In genomic region chr3:109124091-109124490, GRCm38 (mm10) we compare ENCODE assay signal across 9 mouse cellular contexts. TPM values are rescaled to one million over a fixed set of nuclear protein-coding genes. Genes with fewer than 3 reads are reported as not detected.
DNase-seq lines count a peak whose midpoint lies in the region; ATAC-seq lines count a peak whose summit lies in the region.
"Had no signal": no experiment of that assay in that cellular context is flagged by ENCODE, and none has a peak within 500 bp of the region (broad histone marks: within the 10 kb centered on the region; RNA-seq: fewer than 3 reads in every experiment).

No protein-coding gene starts in this region.

- WGBS in midbrain, embryonic 10.5 days, result 74% methylated on average over 4 of the region's 4 CpGs
- 61% methylated on average over 4 of the region's 4 CpGs for WGBS in midbrain, embryonic 16.5 days
- 59% methylated on average over 4 of the region's 4 CpGs for WGBS in forebrain, embryonic 11.5 days
- 35% methylated on average over 4 of the region's 4 CpGs for WGBS in limb, embryonic 12.5 days
- WGBS in stomach, embryonic 16.5 days, result 29% methylated on average over 4 of the region's 4 CpGs

- H3K4me2 ChIP-seq in midbrain, embryonic 16.5 days (ENCODE audit: low read length), result no peak overlapping the region; the same call in 1 of the 2 replicates
- H3K4me2 ChIP-seq in forebrain, embryonic 11.5 days (ENCODE audit: low read depth, low read length, severe bottlenecking), result peak overlapping the region; percentile 83; the same call in 1 of the 2 replicates
- H3K4me2 ChIP-seq in limb, embryonic 12.5 days, result peak overlapping the region; percentile 67
- H3K4me2 ChIP-seq in stomach, embryonic 16.5 days (ENCODE audit: low read depth, low read length), result peak overlapping the region; percentile 70

- H3K36me3 ChIP-seq in midbrain, embryonic 10.5 days, result peaks cover 13% of the 10 kb centered on the region
- no peaks in the 10 kb centered on the region; the same call in 1 of the 2 replicates for H3K36me3 ChIP-seq in midbrain, embryonic 16.5 days (ENCODE audit: control insufficient read depth, insufficient read depth, low read length)
- no peaks in the 10 kb centered on the region for H3K36me3 ChIP-seq in forebrain, embryonic 11.5 days (ENCODE audit: control insufficient read depth, insufficient read depth, low read length)
- peaks cover 15% of the 10 kb centered on the region; the same call in 1 of the 2 replicates for H3K36me3 ChIP-seq in limb, embryonic 12.5 days
- no peaks in the 10 kb centered on the region for H3K36me3 ChIP-seq in stomach, embryonic 16.5 days (ENCODE audit: control insufficient read depth, insufficient read depth, low read length)

- no peak for ATAC-seq in midbrain, embryonic 16.5 days
- no peak for ATAC-seq in forebrain, embryonic 11.5 days (replicated peaks; ENCODE audit: low FRiP score)
- no peak for ATAC-seq in limb, embryonic 12.5 days (ENCODE audit: insufficient number of reproducible peaks, insufficient read depth, low FRiP score, low TSS enrichment, low read depth)
- no peak for ATAC-seq in stomach, embryonic 16.5 days (ENCODE audit: insufficient read depth, low FRiP score)

- no peak overlapping the region for H3K9ac ChIP-seq in midbrain, embryonic 16.5 days (ENCODE audit: low read depth, low read length)
- no peak overlapping the region; the same call in 1 of the 2 replicates for H3K9ac ChIP-seq in forebrain, embryonic 11.5 days (ENCODE audit: low read length)
- H3K9ac ChIP-seq in limb, embryonic 12.5 days (replicated peaks), result peak overlapping the region; percentile 94; the same call in 1 of the 2 replicates
- H3K9ac ChIP-seq in stomach, embryonic 16.5 days (ENCODE audit: low read length), result peak overlapping the region; percentile 91; the same call in 1 of the 2 replicates

- no peaks in the 10 kb centered on the region for H3K9me3 ChIP-seq in midbrain, embryonic 10.5 days (replicated peaks)
- H3K9me3 ChIP-seq in midbrain, embryonic 16.5 days (replicated peaks; ENCODE audit: control insufficient read depth, low read length, poor library complexity, severe bottlenecking), result 0 out of 2 replicates have a peak, but pooled peaks cover 2% of the 10 kb centered on the region
- no peaks in the 10 kb centered on the region for H3K9me3 ChIP-seq in forebrain, embryonic 11.5 days (ENCODE audit: control insufficient read depth, low read length)
- no peaks in the 10 kb centered on the region for H3K9me3 ChIP-seq in limb, embryonic 12.5 days
- H3K9me3 ChIP-seq in stomach, embryonic 16.5 days (replicated peaks; ENCODE audit: control insufficient read depth, low read length), result no peaks in the 10 kb centered on the region

- no peak for DNase-seq in midbrain, embryonic 10.5 days (ENCODE audit: low spot score)
- no peak for DNase-seq in forebrain, embryonic 11.5 days (ENCODE audit: low spot score)
- DNase-seq in cerebellum, adult 8-10 months, result no peak
- no peak for DNase-seq in thymus, postnatal 14 days
- DNase-seq in right cerebral cortex, postnatal 4 days, result no peak

- peaks cover 14% of the 10 kb centered on the region; the same call in 1 of the 2 replicates for H3K27me3 ChIP-seq in midbrain, embryonic 10.5 days (ENCODE audit: low read depth, poor library complexity, severe bottlenecking)
- no peaks in the 10 kb centered on the region for H3K27me3 ChIP-seq in midbrain, embryonic 16.5 days (ENCODE audit: control insufficient read depth, insufficient read depth, low read depth, low read length)
- no peaks in the 10 kb centered on the region; the same call in 1 of the 2 replicates for H3K27me3 ChIP-seq in forebrain, embryonic 11.5 days (ENCODE audit: control insufficient read depth, insufficient read depth, low read length)
- H3K27me3 ChIP-seq in limb, embryonic 12.5 days, result no peaks in the 10 kb centered on the region
- no peaks in the 10 kb centered on the region for H3K27me3 ChIP-seq in stomach, embryonic 16.5 days (ENCODE audit: control insufficient read depth, insufficient read depth, low read length)

- peaks cover 21% of the 10 kb centered on the region for H3K4me1 ChIP-seq in midbrain, embryonic 10.5 days
- H3K4me1 ChIP-seq in midbrain, embryonic 16.5 days (ENCODE audit: control insufficient read depth, insufficient read depth, low read length), result peaks cover 11% of the 10 kb centered on the region
- H3K4me1 ChIP-seq in forebrain, embryonic 11.5 days (replicated peaks; ENCODE audit: control insufficient read depth, insufficient read depth, low read length), result 0 out of 2 replicates have a peak, but pooled peaks cover 3% of the 10 kb centered on the region
- H3K4me1 ChIP-seq in limb, embryonic 12.5 days (replicated peaks), result peaks cover 16% of the 10 kb centered on the region
- H3K4me1 ChIP-seq in stomach, embryonic 16.5 days (ENCODE audit: control insufficient read depth, insufficient read depth, low read length), result 0 out of 2 replicates have a peak, but pooled peaks cover 20% of the 10 kb centered on the region

- H3K4me3 ChIP-seq in midbrain, embryonic 10.5 days, result peak overlapping the region; percentile 76
- no peak overlapping the region for H3K4me3 ChIP-seq in midbrain, embryonic 16.5 days (ENCODE audit: low read depth, low read length)
- H3K4me3 ChIP-seq in forebrain, embryonic 11.5 days (ENCODE audit: low read depth, low read length), result peak overlapping the region; percentile 71
- H3K4me3 ChIP-seq in limb, embryonic 12.5 days (replicated peaks), result peak overlapping the region; percentile 83
- peak overlapping the region; percentile 73 for H3K4me3 ChIP-seq in stomach, embryonic 16.5 days (replicated peaks; ENCODE audit: low read length)

- no peak overlapping the region for H3K27ac ChIP-seq in midbrain, embryonic 10.5 days (replicated peaks)
- no peak overlapping the region for H3K27ac ChIP-seq in midbrain, embryonic 16.5 days (ENCODE audit: low read length)
- no peak overlapping the region for H3K27ac ChIP-seq in forebrain, embryonic 11.5 days (ENCODE audit: low read depth, low read length)
- H3K27ac ChIP-seq in limb, embryonic 12.5 days, result no peak overlapping the region
- peak overlapping the region; percentile 95 for H3K27ac ChIP-seq in stomach, embryonic 16.5 days (ENCODE audit: low read length)

RNA-seq across cellular contexts. Expression of gene Slc25a24, which starts 1.1 kb away (rescaled TPM):
- 30.0 and 32.3 TPM in 2 replicates for polyA plus RNA-seq in midbrain, embryonic 10.5 days (2016; fragmentation: Nextera tagmentation; extraction: Ambion mirVana)
- 4.3 and 5.2 TPM in 2 replicates for polyA plus RNA-seq in midbrain, embryonic 16.5 days (2015; fragmentation: Nextera tagmentation; extraction: Ambion mirVana)
- 25.2 and 25.3 TPM in 2 replicates for polyA plus RNA-seq in forebrain, embryonic 11.5 days (2014; fragmentation: Nextera tagmentation; extraction: Ambion mirVana)
- polyA plus RNA-seq in limb, embryonic 12.5 days (2016; fragmentation: Nextera tagmentation; extraction: Ambion mirVana), result 44.6 and 45.5 TPM in 2 replicates
- polyA plus RNA-seq in stomach, embryonic 16.5 days (2015; fragmentation: Nextera tagmentation; extraction: Ambion mirVana), result 45.2 and 48.3 TPM in 2 replicates

RNA-seq across cellular contexts. Expression of gene Slc25a54, which starts 43.8 kb away (rescaled TPM):
- not detected in 2 replicates for polyA plus RNA-seq in midbrain, embryonic 10.5 days (2016; fragmentation: Nextera tagmentation; extraction: Ambion mirVana)
- not detected in 2 replicates for polyA plus RNA-seq in midbrain, embryonic 16.5 days (2015; fragmentation: Nextera tagmentation; extraction: Ambion mirVana)
- not detected in 2 replicates for polyA plus RNA-seq in forebrain, embryonic 11.5 days (2014; fragmentation: Nextera tagmentation; extraction: Ambion mirVana)
- not detected in 2 replicates for polyA plus RNA-seq in limb, embryonic 12.5 days (2016; fragmentation: Nextera tagmentation; extraction: Ambion mirVana)
- polyA plus RNA-seq in stomach, embryonic 16.5 days (2015; fragmentation: Nextera tagmentation; extraction: Ambion mirVana), result not detected in 2 replicates
- polyA plus RNA-seq: brain, embryonic 14.5 days had no signal

Comparison
In these comparisons a context has a peak if more than half of its experiments do, and no peak if none do; other contexts are left out.
1. H3K9ac ChIP-seq: peak in limb, embryonic 12.5 days (single experiment) and stomach, embryonic 16.5 days (single experiment); none in midbrain, embryonic 16.5 days (single experiment) and forebrain, embryonic 11.5 days (single experiment).